Mouse (Mus musculus): ENCODE results near the gene Lamc1. TPM values are rescaled to one million over a fixed set of nuclear protein-coding genes. Genes with fewer than 3 reads are reported as not detected.

The Lamc1 gene
- total and polyA plus RNA-seq, 3 experiments: 13.1 to 174 (median 32.4) TPM

DNA sequence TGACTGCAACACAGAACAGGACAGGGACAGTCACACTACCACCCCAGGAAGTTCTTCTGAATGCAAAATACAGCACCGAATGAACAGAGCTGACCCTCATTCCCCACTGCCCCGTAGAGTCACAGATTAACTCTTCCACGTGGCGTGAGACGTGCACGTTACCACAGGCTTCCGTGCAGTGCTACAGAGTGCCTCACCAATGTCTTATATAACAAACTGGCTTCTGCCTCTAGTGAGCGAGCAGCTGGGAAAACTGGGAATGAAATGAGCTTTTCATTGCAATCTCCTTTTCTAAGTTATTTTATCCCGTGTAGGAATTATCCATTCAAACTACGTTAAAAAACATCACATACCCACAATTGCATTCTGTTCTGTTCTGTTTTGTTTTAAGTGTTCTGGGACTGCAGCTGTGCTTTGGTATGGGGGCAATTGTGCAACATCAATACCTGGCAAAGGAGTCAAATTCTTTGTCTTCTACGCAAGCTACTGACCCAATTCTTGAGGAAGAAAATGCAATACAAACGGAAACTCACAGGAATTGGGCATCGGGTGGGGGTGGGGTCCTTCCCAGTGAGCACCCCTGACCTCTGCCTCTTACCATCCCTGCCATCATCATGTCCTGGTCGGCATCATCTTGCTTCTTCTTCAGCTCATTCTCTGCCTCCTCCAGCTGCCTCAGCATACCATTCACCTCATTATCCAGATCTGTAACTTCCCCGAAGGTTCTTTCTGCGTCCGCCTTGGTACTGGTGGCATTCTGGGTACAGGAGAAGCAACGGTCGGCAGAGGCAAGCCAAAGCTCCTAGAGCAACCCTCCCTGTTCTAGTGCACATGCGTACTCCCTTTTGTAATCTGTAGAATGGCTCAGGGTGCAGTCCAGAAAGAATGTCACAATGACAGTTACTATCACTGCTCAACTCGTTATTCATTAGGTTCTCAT lies 106.5 kb downstream of the Lamc1 start:
- Histone ChIP-seq H3K9me3 (replicated peaks; ENCODE audit: insufficient read depth, low read length) (no peaks in the 10 kb centered on the region), H3K36me3 (ENCODE audit: control insufficient read depth in 1 of 2, insufficient read depth in 2 of 2, low read length in 2 of 2) (peaks cover 0 to 8% of the 10 kb centered on the region in 2 experiments; a peak in 2 of 4 replicates), H3K27ac (ENCODE audit: control insufficient read depth, low read depth, low read length) (no peak overlapping the region), H3K4me1 (ENCODE audit: control insufficient read depth in 1 of 2, insufficient read depth in 2 of 2, low read length in 2 of 2) (no peaks in the 10 kb centered on the region), H3K79me2 (ENCODE audit: control insufficient read depth, insufficient read depth, low read length, poor library complexity) (no peaks in the 10 kb centered on the region), H3K27me3 (ENCODE audit: control insufficient read depth in 1 of 2, insufficient read depth in 2 of 2, low read length in 2 of 2) (no peaks in the 10 kb centered on the region), H3K4me3 (ENCODE audit: control insufficient read depth in 1 of 2, insufficient read depth in 1 of 2, low read depth in 2 of 2, low read length in 2 of 2) (no peak overlapping the region), H3K9ac (ENCODE audit: control insufficient read depth, low read depth, low read length, poor library complexity, severe bottlenecking) (no peak overlapping the region)
- no peak for DNase-seq (ENCODE audit: low read depth, low spot score)
- TF ChIP-seq KAT2A (conservative IDR thresholded peaks at IDR 0.05; ENCODE audit: low read depth, low read length): no peak
- TF ChIP-seq USF1 (IDR thresholded peaks at IDR 0.05; ENCODE audit: low read depth, low read length): no peak
- TF ChIP-seq ZNF384 (IDR thresholded peaks at IDR 0.05; ENCODE audit: low read depth, low read length): no peak
- TF ChIP-seq ZMIZ1 (IDR thresholded peaks at IDR 0.05; ENCODE audit: low read depth, low read length): no peak
- no peak for TF ChIP-seq NELFE (IDR thresholded peaks at IDR 0.05; ENCODE audit: low read depth, low read length)
- TF ChIP-seq MXI1 (IDR thresholded peaks at IDR 0.05; ENCODE audit: low read depth, low read length): no peak
- no peak for TF ChIP-seq CTCF (IDR thresholded peaks at IDR 0.05 in 2 of 3, conservative IDR thresholded peaks at IDR 0.05 in 1 of 3; ENCODE audit: control insufficient read depth in 1 of 3, insufficient read depth in 1 of 3, low read depth in 2 of 3, low read length in 3 of 3, poor library complexity in 1 of 3, severe bottlenecking in 1 of 3)
- no peak for TF ChIP-seq MAFK (IDR thresholded peaks at IDR 0.05; ENCODE audit: borderline replicate concordance, low read depth, low read length)
- TF ChIP-seq BHLHE40 (IDR thresholded peaks at IDR 0.05; ENCODE audit: borderline replicate concordance, low read depth, low read length): no peak
- no peak for TF ChIP-seq MYB (IDR thresholded peaks at IDR 0.05; ENCODE audit: low read depth, low read length)
- TF ChIP-seq SIN3A (IDR thresholded peaks at IDR 0.05; ENCODE audit: low read length): no peak
- TF ChIP-seq MYC (IDR thresholded peaks at IDR 0.05; ENCODE audit: low read depth, low read length): no peak
- TF ChIP-seq TBP (IDR thresholded peaks at IDR 0.05; ENCODE audit: low read depth, low read length): no peak
- no peak for TF ChIP-seq MAX (IDR thresholded peaks at IDR 0.05; ENCODE audit: low read length)
- no peak for TF ChIP-seq ELF1 (IDR thresholded peaks at IDR 0.05; ENCODE audit: low read depth, low read length)
- no peak for TF ChIP-seq GATA1 (IDR thresholded peaks at IDR 0.05; ENCODE audit: low read depth, low read length)
- TF ChIP-seq POLR2AphosphoS2 (IDR thresholded peaks at IDR 0.05; ENCODE audit: low read length): no peak
- TF ChIP-seq JUND (IDR thresholded peaks at IDR 0.05; ENCODE audit: low read depth, low read length): no peak
- TF ChIP-seq ETS1 (IDR thresholded peaks at IDR 0.05; ENCODE audit: low read depth, low read length): no peak

DNA sequence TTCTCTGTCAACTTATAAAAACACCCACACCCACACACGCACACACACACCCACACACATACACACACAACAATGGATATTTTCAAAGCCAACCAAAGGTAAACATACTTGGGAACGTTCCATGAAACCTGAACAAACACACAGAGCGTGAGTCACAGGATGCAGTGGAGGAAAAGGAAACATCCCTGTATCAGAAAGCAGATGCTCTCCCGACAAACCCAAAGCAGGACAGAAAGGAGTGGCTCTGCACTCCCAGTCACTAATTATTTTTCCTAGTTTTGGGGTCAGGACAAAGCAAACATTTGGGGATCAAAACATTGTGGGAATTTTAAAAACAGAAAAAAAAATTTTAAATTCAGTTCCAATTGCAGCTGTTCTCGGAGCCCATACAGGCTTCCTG lies 108.3 kb downstream of the Lamc1 start:
- Histone ChIP-seq H3K4me3 (ENCODE audit: control insufficient read depth in 1 of 2, insufficient read depth in 1 of 2, low read depth in 2 of 2, low read length in 2 of 2) (no peak overlapping the region), H3K9ac (ENCODE audit: control insufficient read depth, low read depth, low read length, poor library complexity, severe bottlenecking) (no peak overlapping the region), H3K79me2 (ENCODE audit: control insufficient read depth, insufficient read depth, low read length, poor library complexity) (no peaks in the 10 kb centered on the region), H3K36me3 (ENCODE audit: control insufficient read depth in 1 of 2, insufficient read depth in 2 of 2, low read length in 2 of 2) (peaks cover 0 to 8% of the 10 kb centered on the region in 2 experiments; a peak in 2 of 4 replicates), H3K27ac (ENCODE audit: control insufficient read depth, low read depth, low read length) (no peak overlapping the region), H3K27me3 (ENCODE audit: control insufficient read depth in 1 of 2, insufficient read depth in 2 of 2, low read length in 2 of 2) (no peaks in the 10 kb centered on the region), H3K4me1 (ENCODE audit: control insufficient read depth in 1 of 2, insufficient read depth in 2 of 2, low read length in 2 of 2) (no peaks in the 10 kb centered on the region), H3K9me3 (replicated peaks; ENCODE audit: insufficient read depth, low read length) (no peaks in the 10 kb centered on the region)
- no peak for DNase-seq (ENCODE audit: low read depth, low spot score)
- TF ChIP-seq ZKSCAN1 (IDR thresholded peaks at IDR 0.05; ENCODE audit: low read depth, low read length) (no peak), SIN3A (IDR thresholded peaks at IDR 0.05; ENCODE audit: low read length) (no peak), MAFK (IDR thresholded peaks at IDR 0.05; ENCODE audit: borderline replicate concordance, low read depth, low read length) (no peak), TCF12 (IDR thresholded peaks at IDR 0.05; ENCODE audit: low read depth, low read length) (no peak), CHD2 (IDR thresholded peaks at IDR 0.05; ENCODE audit: low read length) (no peak)

All from MEL (cell line).